Mouse (Mus musculus) adrenal gland, postnatal 4 days (tissue): ENCODE data around the gene Gm20388. TPM values are rescaled to one million over a fixed set of nuclear protein-coding genes. Genes with fewer than 3 reads are reported as not detected.
A peak's percentile ranks its signal among the peaks of the same experiment; 100 is the strongest.

ENCODE experiments used
- DNase-seq, 2 experiments: peaks; one replicate each; pipeline ENCODE4 v3.0.0; 2021 to 2022; ENCODE audit warnings: low spot score in 2 of 2, mixed read lengths in 2 of 2
- total RNA-seq, 2 experiments: library from RNA; stranded (reverse); gene quantifications; 2 replicates each; pipeline ENCODE4 v1.2.3; 2021

Gene Gm20388
- total RNA-seq, 2 experiments from 2014 or later = 8.8 TPM; not detected in 1

DNA sequence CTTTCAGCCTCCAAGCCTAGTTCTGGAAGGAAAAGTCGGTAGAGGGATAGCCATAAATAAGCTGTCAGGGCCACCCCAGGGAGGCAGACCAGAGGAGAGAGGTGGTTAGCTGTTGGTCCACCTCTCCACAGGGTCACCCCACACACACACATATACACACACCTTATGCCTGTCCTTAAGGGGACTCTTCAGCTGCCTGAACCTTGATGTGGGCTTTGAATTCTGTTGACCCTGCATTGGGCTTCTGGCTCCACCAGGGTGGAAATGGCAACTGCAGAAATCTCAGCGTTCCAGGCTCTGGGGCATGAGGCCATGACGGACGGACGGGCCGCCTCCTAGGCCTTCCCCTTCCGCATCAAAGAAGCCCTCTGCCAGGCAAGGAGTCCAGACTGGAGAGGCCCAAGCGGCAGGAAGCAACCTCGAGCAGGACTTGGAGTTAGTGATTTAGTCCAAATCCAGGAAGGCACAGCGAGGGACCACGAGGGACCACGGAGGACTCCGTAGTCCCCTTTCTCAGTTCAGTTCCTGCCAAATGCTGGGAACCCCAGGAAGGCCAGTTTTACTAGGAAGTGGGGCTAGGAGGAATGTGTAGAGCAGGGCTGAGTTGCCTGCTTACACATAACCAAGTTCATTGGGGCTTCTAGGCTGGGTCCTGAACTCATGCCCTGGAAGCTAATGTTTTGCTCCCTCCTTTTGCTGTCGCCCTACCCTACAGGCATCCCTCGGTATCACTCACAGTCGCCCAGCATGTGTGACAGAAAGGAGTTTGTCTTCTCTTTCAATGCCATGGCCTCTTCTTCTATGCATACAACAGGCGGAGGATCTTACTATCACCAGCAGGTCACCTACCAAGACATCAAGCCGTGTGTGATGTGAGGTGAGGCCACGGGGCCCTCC lies 1175.6 kb downstream of the Gm20388 start:
- DNase-seq = no peak

DNA sequence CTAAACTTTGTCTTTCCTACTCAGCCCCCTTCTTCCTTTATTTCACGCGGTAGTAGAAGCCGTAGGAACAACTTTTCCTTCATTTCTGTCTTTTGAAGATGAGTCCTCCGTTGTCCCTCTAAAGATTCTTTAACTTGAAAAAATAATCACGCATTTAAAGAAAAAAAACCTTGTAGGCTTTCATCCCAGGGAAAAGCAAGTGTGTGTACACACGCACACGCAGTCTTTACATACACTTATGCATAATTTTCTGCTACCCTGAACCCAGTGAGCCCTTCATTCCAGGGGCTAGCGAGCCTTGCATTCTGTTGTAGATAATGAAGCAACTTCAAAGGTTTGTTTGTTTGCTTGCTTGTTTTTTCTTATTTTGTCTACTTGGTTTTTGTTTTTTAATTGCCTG lies 1177.6 kb downstream of the Gm20388 start:
- no peak for DNase-seq

DNA sequence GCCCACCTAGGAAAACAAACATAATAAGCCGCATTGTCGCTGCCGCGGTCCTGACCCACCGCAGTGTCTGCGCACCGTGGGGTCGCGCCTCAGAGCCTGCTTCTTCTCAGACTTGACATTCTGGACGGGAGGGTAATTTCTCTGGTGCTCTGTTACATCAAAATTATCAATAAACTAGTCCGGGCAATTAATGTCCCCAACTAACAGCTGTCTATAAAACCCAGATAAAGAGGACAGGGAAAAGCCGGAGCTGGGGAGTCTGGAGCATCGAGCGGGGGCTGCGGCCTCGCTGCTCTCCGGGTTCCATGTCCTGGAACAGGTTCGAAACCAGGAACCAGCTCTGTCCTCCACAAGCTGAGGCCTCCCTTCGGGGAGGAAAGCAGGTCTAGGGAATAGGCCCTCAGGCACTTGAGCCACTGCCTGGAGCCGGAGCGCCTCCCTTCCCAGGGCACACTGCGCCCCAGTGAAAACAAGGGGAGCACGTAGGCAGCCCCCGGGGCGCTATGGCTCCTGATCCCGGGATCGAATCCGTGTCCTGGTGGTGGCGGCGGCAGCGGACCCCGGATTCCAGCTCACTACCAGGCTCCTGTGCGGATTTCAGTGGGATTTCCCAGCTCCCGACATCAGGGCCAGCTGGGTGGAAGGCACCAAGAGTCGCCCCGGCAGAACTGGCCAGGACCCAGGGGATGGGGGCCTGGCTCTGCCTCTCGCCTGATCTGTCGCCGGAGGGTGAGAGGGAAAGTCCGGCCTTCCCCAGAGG lies 1178.4 kb downstream of the Gm20388 start:
- no peak for DNase-seq

DNA sequence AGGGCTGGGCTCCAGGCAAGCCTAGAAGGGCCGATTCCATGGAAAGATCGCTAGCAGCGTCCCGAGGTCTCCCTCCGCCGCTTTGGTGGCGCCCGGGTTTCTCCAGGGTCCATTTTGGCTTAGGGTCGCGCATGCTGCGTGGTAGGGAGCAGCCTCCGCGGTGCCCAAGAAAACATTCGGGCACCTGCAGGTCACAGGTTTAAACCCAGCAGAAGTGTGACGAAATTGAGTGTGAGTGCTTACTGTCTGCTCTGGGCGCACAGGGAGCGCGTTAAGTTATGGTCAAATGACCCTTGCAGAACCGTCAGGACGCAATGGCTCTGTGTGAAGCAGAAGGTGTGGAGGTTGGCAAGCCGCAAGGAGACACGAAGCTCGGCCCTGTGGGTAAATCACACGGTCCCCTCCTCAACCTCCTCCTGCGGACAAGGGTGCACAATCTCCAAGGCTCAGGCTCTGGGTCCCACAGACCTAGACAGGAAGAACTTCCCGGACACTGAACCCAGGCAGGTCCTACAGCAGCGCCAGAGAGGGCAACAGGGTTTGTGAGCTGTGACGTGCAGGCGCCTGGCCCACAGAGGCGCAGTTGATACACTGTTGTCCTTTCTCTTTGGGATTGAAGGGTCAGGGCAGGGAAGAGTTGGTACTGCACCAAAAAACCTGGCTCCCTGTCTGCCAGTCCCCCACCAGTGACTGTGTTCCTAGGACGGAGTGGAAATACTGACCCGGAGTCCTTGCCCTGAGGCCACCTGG lies 1179.2 kb downstream of the Gm20388 start:
- DNase-seq = no peak

DNA sequence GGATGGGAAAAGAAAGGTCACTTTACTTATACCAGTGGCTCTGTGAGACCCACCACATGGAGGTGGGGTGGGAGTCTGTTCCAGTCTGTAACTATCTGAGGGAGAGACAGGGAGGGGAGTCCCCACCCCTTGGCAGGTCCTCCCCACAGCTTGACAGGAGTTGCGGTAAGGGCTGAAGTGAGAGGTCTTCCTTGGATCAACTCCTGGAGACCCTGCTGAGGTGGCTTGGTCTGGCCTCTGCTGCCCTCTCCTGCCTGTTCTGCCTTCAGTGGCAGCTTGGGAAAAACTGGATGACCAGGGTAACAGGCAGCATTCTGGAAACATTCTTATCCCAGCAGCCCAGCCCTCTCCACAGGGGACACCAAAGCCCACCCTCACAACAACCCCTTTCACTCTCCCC lies 1180.1 kb downstream of the Gm20388 start:
- no peak for DNase-seq

DNA sequence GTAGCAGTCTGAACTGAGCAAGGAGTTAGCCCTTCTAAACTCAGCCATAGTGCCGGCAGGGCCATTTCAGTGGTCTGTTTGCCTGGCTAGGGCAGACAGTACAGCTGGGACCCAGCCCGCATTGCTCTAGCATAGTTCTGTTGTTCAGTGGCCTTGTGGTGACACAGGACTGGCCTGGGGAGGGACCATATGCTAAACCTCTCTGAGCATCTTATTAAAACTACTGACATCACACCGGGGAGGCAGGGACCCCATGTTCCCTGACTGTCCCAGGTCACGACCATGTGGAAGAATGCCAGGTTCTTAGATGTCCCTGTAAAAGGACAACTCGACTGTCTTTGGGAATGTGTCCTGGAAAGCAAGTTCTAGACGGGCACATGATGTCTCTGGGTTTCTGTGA lies 1181.5 kb downstream of the Gm20388 start:
- DNase-seq = no peak

DNA sequence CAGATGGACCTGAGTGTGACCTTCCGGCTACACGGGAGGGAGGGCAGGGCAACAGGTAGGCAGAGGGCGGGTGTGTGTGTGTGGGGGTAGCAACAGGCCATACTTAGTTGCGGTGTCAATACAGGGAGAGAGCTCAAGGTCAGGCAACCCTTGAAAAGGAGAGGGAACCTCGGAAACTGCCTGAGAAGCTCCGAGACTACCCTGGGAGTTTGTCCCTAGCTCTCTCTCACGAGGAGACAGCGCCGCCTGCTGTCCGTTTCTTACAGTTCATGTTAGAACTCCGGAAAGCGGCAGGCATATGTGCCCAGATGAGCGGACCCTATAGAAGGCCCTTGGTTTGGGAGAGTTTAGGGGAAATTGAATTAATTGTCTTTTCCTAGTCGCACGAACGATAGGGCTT lies 1182.0 kb downstream of the Gm20388 start:
- DNase-seq = peak; percentile 66 to 72

DNA sequence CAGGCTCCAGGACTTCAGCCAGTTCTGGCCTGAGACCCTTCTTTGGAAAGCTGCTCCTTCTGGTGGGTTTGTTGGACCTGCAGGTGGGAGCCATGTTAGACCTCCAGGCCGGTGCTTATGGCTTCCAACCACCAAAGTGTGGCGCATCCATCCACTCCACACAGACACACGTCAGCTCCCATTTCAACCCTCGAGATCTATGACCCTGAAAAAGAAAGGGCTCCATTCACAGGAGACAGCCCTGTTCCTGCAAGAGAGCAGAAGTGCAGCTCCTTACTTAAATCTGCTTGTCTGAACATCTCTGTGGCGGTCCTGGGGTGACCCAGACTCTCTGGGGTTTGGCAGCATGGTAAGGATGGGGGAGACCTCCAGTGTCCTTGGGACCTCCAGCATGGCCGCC lies 1182.9 kb downstream of the Gm20388 start:
- DNase-seq = no peak

DNA sequence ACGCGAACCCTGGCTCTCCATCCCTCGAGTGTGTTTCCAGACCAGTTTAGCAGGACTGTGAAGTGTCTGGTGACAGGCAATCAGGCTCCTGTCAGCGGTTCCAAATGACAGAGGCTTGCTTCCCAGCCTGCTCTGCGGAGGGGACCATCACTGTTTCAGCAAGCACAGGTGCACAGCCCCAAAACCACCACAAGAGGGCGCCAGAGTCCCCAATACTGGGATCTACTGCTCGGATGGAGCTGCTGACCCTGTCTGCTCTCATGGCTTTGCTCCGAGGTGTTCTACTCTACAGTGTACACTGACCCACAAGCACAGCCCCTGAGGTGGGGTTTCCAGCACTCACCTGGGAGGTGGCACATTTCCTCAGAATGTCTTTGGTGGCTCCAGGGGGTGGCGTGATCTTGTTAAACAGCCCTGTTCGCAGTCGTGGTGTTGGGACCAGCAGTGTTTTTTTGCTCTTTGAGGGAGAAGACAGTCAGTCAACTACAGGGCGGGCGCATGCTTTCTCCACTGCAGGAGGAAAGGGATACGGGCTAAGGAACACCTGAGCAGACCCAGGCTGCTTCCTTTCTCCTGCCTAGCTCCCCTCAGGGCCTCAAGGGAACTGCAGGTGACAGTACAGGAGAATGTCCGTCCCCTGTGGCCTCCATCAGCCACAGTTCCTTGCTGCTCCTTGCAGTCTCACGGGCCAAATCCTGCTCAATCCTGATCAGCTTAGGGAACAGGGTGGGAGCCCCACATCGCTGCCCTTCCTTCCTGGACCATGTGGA lies 1193.6 kb downstream of the Gm20388 start:
- DNase-seq = peak in 1 of 2 experiments; percentile 68

DNA sequence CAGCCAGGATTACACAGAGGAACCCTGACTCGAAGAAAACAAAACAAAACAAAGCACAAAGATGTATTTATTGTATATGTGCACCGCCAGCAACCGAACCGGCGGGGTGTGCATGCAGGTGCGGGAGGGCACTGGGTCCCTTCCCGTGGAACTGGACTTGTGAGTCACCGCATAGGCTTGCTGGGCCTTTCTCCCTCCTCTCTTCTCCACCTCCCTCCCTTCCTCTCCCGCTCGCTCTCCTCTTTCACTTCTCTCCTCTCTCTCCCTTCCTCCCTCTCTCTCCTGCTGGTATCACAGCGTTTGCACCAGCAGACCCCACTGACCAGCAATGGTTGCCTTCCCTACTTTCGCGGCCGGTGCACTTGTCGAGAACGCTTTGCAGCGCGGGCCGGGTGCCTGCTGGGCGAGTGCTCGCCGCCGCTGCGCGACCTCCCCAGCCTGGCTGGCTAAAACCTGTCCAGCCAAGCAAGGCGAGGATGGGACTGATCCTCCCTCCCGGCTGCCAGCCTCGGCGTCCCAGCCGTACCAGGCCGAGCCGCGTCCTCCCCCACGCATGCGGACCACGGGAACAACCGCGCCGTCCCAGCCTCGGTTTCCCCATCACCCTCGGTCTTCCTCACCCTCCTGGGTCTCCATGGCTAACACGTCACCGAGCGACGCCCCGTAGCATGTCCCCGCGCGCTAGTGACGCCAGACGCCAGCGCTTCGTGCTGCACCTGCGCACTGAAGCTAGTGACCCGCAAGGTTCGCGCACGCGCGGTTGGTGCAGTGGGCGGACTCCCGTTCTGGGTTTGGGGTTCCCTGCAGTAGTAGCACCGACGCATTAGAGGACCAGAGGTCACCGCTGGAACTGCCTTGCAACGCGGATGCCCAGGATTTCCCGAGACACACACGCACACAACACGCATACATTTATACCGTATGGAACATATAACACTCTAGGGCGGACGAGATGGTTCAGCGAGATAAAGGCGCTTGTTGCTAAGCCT lies 1197.3 kb downstream of the Gm20388 start, which contains the start of gene Mthfsd:
Gene Mthfsd (minus strand): TSS at position 725 of the 989 bp plus-strand sequence.
- DNase-seq = peak; percentile 96 to 99

DNA sequence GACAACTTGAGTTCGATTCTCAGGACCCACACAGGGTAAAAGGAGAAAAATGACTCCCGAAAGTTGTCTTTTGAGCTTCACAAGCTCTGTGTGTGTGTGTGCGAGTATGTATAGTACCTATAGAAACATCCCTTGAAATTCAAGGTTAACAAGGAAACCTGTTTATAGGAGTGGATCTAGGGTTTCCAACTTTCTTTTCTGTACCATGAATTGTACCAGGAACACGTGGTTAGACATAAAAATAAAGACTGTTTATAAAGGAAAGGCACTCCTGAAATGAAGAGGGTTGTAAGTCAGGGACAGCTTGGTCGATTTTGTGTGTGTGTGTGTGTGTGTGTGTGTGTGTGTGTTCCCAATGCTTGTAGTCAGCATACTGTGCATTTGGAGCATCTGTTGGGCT lies 1198.0 kb downstream of the Gm20388 start:
- DNase-seq = no peak

DNA sequence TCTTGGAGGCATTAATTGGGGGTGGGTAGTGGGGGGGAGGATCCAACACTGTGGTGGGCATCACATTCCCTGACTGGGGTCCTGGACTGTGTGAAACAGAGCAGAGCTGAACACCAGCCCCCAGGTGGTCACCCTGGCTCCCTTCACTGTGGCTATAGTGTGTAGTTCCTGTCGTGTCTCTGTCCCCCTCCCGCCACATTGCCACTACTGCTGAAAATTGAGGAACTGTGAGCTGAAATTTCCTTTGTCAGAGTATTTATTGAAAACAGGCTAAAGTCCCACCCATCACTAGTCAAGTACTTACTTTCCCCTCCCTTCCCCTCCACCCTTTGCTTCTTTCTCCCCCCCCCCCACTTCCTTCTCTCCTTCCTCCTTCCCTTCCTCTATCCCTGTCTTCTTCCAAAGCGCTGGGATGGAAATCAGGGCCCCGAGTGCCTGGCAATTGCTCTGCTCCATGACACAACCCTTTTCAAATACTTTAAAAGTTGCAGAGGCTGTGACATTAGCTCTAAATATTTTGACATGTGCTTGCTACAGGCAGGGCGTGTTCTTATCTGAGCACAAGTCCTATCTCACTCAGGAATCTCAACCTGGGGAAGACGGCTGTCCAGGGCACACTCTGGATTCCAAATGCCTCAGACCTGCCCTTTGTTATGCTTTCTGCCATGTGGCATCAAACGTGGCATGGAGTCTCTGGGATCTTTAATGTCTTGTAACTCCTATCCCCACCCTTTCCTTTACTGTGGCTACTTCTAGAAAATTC lies 1200.7 kb downstream of the Gm20388 start:
- DNase-seq = no peak

DNA sequence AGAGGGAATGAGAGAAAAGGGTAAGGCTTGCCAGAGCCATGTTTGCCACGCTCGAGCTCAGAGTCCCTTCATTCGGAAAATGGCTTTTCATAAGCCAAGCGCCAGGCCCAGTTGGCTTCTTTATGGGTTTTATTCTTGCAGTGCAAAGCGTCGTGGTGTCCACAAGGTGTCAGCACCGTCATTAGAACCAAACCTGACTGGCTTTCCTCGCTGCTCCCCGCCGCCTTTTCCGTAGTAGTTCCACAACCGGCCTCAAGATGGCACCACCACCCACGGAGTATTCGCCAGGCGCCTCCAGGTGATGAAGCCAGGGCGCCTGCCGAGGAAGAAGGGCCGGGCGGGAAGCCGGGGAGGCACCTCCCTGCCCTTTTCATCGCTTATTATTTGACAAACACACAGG lies 1202.6 kb downstream of the Gm20388 start:
- DNase-seq = peak; percentile 91 to 92

DNA sequence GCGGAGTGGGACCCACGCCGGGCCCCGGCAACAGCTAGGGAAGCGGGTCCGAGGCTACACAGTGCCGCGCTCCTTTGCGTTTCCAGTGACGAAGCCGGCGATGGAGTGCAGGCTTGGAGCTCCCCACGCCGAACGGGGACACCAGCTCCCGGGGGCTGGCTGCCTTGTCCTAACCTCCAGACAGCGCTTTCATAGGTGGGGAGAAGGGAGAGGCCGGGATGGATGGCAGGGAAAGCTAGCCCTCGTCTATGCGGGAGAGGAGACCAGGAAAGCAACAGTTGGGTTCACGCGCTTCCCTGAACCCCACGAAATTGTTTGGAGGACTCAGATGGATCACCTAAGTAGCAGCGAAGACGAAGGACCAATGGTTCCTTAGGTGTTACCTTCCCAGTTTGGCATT lies 1204.5 kb downstream of the Gm20388 start:
- DNase-seq = no peak

DNA sequence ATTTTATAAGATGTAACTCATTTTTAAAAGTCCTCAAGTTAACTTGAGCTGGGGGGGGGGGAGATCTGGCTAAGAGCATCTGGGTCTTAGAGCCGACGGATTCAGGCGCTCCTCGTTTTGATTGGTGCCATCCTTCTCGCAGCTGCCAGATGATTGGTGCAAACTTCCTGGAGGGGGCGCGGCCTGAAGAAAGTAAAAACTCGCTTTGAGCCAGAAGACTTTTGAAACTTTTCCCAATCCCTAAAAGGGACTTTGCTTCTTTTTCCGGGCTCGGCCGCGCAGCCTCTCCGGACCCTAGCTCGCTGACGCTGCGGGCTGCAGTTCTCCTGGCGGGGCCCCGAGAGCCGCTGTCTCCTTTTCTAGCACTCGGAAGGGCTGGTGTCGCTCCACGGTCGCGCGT lies 1205.3 kb downstream of the Gm20388 start, which contains the start of gene Foxc2:
Gene Foxc2 (plus strand): TSS at position 224 of the 400 bp plus-strand sequence.
- DNase-seq = peak; percentile 55 to 69

DNA sequence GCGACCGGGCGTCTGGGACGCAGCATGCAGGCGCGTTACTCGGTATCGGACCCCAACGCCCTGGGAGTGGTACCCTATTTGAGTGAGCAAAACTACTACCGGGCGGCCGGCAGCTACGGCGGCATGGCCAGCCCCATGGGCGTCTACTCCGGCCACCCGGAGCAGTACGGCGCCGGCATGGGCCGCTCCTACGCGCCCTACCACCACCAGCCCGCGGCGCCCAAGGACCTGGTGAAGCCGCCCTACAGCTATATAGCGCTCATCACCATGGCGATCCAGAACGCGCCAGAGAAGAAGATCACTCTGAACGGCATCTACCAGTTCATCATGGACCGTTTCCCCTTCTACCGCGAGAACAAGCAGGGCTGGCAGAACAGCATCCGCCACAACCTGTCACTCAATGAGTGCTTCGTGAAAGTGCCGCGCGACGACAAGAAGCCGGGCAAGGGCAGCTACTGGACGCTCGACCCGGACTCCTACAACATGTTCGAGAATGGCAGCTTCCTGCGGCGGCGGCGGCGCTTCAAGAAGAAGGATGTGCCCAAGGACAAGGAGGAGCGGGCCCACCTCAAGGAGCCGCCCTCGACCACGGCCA lies 1206.0 kb downstream of the Gm20388 start:
- no peak for DNase-seq

DNA sequence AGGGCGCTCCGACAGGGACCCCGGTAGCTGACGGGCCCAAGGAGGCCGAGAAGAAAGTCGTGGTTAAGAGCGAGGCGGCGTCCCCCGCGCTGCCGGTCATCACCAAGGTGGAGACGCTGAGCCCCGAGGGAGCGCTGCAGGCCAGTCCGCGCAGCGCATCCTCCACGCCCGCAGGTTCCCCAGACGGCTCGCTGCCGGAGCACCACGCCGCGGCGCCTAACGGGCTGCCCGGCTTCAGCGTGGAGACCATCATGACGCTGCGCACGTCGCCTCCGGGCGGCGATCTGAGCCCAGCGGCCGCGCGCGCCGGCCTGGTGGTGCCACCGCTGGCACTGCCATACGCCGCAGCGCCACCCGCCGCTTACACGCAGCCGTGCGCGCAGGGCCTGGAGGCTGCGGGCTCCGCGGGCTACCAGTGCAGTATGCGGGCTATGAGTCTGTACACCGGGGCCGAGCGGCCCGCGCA lies 1206.6 kb downstream of the Gm20388 start:
- no peak for DNase-seq

DNA sequence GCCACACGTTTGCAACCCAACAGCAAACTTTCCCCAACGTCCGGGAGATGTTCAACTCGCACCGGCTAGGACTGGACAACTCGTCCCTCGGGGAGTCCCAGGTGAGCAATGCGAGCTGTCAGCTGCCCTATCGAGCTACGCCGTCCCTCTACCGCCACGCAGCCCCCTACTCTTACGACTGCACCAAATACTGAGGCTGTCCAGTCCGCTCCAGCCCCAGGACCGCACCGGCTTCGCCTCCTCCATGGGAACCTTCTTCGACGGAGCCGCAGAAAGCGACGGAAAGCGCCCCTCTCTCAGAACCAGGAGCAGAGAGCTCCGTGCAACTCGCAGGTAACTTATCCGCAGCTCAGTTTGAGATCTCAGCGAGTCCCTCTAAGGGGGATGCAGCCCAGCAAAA lies 1207.3 kb downstream of the Gm20388 start:
- no peak for DNase-seq
